Mouse (Mus musculus) cerebellum, postnatal 4 days (tissue): ENCODE data around the gene Sirt6.

ENCODE experiments used
- DNase-seq, 2 experiments: peaks; one replicate each; pipeline ENCODE4 v3.0.0; 2022; ENCODE audit warnings: low spot score in 2 of 2, mixed read lengths in 1 of 2

Sirt6 gene

GRCm38 (mm10) chr10:81626101-81626993 lies 1.2 kb downstream of the Sirt6 start:
- DNase-seq: no peak

- no peak for DNase-seq
Observed at GRCm38 (mm10) chr10:81623441-81623840, 4.2 kb downstream of the Sirt6 start.

GRCm38 (mm10) chr10:81620786-81621185 lies 6.8 kb downstream of the Sirt6 start:
- DNase-seq: no peak

- DNase-seq: no peak
Observed at GRCm38 (mm10) chr10:81619976-81620375, 7.6 kb downstream of the Sirt6 start.

- DNase-seq: no peak
Observed at GRCm38 (mm10) chr10:81615486-81615885, 12.1 kb downstream of the Sirt6 start.

- no peak for DNase-seq
Observed at GRCm38 (mm10) chr10:81612779-81613178, 14.8 kb downstream of the Sirt6 start.

GRCm38 (mm10) chr10:81608308-81608707 lies 19.3 kb downstream of the Sirt6 start:
- DNase-seq: no peak

GRCm38 (mm10) chr10:81605974-81606751 lies 21.4 kb downstream of the Sirt6 start, which contains the start of gene BC025920:
TSS of gene BC025920 (plus strand) at chr10:81606270.
- DNase-seq: peak; percentile 64 to 90

GRCm38 (mm10) chr10:81605666-81605973 lies 22.0 kb downstream of the Sirt6 start:
- DNase-seq: no peak

GRCm38 (mm10) chr10:81604968-81605665 lies 22.5 kb downstream of the Sirt6 start:
- peak; percentile 74 to 90 for DNase-seq

- DNase-seq: no peak
Observed at GRCm38 (mm10) chr10:81604019-81604967, 23.3 kb downstream of the Sirt6 start.

GRCm38 (mm10) chr10:81602741-81603151 lies 24.9 kb downstream of the Sirt6 start:
- no peak for DNase-seq

- no peak for DNase-seq
Observed at GRCm38 (mm10) chr10:81601396-81601905, 26.1 kb downstream of the Sirt6 start.

GRCm38 (mm10) chr10:81600738-81601203 lies 26.8 kb downstream of the Sirt6 start, which contains the start of gene Tle6:
TSS of gene Tle6 (minus strand) at chr10:81601073.
- peak; percentile 92 to 97 for DNase-seq

- no peak for DNase-seq
Observed at GRCm38 (mm10) chr10:81600096-81600495, 27.5 kb downstream of the Sirt6 start.

GRCm38 (mm10) chr10:81599630-81600029 lies 28.0 kb downstream of the Sirt6 start:
- no peak for DNase-seq

GRCm38 (mm10) chr10:81598871-81599270 lies 28.7 kb downstream of the Sirt6 start:
- DNase-seq: no peak

- no peak for DNase-seq
Observed at GRCm38 (mm10) chr10:81598342-81598741, 29.3 kb downstream of the Sirt6 start.

- DNase-seq: peak in 1 of 2 experiments; percentile 58
Observed at GRCm38 (mm10) chr10:81597137-81597950, 30.3 kb downstream of the Sirt6 start.

GRCm38 (mm10) chr10:81596611-81597010 lies 31.0 kb downstream of the Sirt6 start:
- DNase-seq: no peak
